Mouse (Mus musculus) cerebellum, postnatal 14 days (tissue): ENCODE measurements around the gene Il17rd.

Source experiments
- DNase-seq, 2 experiments: peaks; one replicate each; pipeline ENCODE4 v3.0.0; 2021; ENCODE audit warnings: mixed read lengths in 2 of 2

The Il17rd gene

DNA sequence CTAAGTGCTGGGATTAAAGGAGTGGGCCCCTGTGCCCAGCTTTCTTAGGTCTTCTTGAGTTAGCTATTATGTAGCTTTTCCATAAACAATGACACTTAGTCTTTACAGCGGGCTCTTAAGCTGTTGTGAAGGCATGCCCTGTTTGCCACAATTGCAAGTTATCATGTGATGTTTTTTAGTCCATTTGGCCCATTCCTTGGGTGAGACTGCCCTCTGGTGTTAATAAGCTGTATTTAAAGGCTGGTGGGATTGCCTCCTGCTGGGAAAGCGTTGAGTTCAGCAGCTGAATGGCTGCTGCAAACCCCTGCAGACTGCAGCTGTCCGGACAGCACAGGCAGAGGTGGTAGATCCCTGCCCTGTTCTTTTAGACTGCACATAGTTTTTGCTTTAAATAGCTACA lies 58.0 kb downstream of the Il17rd start:
- DNase-seq = peak; percentile 80 to 82

DNA sequence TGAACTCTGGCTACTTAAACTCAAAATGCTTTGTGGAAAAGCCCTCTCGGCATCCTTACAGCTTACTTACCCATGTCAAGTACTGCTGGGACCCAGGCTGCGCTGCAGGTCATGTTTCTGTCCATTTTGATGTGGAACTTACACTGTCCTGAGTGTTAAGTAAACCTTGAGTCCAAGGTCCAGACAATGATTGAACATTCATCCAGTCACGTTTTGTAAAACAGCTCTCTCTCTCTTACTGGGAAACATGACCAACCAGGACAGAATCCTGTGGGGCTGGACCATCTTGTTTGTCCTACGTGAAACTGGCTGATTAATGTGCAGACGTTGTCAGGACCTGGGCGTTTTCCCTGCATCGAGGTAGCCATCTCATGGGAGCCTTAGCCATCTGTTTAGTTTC lies 63.0 kb downstream of the Il17rd start:
- no peak for DNase-seq

DNA sequence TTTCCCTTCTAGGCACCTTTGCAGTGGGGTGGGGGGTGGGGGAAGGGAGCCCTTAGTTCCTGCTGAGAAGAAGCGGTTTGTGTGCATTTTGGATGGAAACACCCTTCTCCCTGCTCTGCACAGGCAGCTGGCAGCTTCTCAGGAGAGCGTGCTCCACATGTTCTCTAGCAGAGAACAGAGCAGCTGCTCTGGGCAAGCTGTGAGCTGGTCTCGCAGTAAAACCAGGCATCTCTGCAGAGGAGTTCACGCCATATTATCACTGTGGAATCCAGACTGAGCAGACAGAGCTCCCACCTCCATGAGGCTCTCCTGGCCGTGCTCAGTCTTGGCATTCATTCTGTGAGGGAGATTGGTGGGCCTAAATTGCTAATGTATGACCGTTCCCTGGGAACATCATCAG lies 64.0 kb downstream of the Il17rd start:
- DNase-seq = peak; percentile 31 to 41

DNA sequence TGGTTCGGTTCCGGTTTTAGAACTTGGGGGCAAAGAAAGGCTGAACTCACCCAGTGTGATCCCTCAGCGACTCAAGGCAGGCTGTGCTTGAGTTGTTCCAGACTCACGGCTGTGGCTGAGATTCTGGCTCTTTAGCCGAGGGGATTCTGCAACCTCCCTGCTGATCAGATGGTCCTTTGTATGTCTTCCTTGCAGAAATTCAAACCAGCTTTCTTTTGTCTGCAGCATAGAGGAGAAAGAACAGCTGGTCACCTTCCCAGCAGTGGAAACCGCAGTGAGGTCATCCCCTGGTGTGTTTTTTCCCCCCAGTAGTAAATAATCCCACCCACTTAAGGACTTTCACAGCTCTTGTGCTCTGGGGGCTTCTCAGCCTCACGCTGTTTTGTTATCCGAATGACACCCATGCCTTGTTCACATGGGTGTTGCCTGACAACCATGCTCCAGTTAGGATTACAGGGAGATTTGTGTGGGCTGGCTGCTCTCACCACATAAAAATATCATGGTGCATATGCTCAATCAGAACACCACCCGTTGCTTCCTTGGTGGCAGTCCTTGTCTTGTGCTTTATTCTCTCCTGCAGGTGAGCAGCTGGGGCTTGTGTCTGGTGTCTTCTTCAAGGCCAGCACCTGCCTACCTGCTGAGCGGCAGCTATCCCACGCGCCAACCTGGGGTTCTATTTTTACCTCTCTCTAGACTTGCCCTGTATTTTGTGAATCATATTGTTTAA lies 67.2 kb downstream of the Il17rd start:
- no peak for DNase-seq

DNA sequence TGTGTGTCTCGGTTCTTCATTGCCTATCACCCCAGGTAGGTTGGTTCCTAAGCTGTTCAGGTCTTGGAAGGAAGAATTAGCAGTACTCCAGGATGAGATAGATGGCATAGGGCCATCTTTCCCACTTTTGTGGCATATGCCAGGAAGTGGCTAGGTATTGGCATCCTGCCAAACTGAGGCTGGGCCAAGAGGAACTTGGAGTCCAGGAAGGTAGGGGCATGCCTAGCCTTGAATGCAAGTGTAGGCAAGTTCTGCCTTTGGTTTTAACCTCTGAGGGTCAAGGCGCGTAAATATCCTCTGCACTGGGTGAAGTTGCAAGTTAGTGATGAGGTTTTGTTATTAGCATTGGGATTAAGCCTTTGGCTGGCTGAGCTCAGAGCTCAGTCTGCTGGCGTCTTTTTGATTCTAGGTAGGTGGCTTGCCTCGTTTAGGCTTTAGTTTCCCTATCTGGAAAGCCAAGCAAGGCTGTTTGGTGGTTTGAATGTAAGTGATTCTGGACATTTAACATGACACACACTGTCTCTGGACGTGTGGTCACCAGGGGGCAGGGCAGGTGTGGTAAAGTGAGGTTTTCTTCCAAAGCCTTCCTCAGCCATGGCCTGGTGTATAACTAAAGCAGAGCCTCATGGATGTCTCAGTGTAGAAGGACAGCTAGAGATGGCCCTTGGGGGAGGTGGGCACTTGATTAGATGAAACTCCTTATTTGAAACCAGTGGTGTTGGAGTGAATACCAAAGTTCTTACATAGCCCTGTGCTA lies 70.2 kb downstream of the Il17rd start:
- peak; percentile 82 to 89 for DNase-seq

DNA sequence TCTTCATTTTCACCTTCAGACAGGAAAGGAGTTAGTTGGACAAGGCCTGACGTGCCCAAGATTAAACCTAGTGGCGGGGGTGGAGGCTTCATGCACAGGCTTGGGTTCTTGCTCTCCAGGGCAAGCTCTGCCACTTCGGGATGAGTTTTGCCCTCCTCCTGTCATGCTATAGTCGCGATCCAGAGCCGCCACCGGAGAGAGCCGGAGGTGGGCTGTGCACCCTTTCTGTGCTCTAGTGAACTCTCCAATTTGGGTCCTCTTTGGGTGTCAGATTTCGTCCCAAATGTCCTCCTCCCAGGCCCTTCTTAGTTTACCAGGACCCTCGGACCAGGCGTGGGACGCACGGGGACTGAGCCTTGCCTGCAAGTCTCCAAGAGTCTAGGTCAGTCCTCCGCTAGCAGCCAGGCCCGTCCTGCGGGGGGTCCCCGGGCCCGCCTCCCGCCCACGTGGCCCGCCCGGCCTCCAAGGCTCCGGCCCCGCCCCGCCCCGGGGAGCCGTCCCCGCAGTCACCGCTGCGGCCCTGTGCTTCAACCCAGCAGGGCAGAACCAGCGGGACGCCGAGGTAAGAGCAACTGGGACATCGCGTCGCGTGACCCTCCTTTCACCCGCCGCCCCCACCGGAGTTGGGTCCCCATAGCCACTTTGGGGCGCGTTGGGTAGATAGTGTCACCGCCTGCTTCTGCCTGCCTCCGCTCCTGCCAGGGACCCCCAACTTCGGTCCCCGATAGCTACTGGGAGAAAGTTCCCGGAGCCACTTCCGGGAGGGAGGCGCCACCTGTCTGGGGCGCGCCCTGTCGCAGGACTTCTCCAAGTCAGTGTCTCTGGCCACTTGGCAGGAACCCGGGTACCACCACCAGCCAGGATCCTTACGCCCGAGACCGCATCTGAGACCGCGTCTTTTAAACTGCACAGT lies 75.9 kb downstream of the Il17rd start, which contains the start of gene Arhgef3:
Gene Arhgef3 (plus strand): TSS at position 538 of the 913 bp plus-strand sequence.
- DNase-seq = peak; percentile 39 to 47

DNA sequence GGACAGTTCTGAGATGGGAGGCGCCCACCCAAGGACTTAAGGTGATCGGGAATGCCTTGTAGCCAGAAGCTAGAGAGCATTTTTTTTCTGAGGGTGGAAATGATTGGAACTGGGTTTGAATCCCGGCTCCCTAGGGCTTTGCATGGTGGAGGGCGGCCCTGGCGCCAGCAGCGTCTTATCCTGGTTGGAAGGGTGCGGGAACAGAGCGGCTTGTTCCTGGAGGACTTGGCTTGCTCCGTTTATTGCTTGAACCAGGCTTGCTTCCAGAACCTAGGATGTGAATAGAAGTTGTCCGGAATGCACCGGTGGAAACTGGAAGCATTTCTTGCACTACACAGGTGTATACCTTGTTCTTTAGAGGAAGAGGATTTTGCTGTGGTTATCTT lies 76.5 kb downstream of the Il17rd start:
- DNase-seq = no peak

DNA sequence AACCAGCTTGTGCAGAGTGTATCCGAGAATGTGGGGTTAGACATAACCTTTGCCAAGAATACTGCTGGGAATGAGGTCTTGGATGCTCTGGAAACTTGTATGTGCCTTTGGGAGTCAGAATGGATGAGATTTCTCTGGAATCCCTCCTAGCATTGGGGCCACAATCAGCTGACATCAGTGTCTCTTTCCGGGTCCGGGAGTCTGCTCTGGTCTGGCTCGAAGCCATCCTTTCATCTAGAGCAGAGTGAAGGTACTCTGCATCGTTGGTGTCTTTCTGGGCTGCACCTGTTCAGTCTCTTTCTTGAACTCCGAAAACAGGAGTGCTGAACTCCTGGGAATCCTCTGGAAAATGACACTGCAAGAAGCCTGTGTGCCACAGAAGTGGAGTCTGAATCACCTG lies 77.2 kb downstream of the Il17rd start:
- DNase-seq = no peak

DNA sequence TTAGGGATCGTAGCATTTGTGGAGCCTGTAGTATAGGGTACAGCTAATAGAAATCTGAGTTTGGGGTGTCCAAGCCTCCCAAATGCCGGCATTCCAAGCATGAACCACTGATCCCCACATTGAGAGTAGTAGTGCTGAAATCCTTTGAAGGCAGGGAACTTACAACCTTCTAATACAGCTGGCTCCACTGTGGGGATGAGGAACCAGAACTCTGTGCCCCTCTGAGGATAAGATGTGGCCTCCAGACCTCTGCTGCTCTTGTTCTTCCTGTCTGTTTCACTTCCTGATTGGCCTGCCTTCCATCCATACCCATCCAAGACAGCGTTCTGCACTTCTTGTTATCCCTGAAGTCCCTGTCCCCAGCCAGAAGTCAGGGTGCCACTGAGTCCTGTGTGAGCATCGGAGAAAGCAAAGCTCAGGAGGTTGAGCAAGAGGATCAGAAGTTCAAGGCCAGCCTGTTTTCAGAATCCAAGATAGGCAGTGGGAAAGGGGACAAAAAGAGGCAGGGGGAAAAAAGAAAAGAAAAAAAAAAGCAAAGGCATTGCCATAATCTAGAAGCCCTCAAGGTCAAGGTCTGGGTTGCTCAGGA lies 77.9 kb downstream of the Il17rd start:
- no peak for DNase-seq

DNA sequence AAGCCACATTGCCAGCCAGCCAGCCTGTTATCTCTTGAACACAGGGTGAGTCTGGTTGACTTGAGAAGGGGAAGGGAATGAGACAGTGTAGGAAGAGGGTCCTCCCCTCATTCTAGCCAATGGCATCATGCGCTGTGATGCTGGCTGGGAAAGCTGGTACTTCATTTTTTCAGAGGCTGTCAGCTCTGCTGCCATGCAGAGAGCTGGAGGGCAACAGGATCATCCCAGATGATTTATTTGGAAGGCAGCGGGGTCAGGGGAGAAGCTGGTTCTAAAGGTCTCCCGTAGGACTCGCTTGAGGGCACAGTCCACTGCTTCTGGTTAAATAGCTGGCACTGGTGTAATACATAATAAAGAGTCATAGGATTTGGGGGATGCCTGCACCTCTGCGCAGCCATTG lies 79.8 kb downstream of the Il17rd start:
- DNase-seq = no peak

DNA sequence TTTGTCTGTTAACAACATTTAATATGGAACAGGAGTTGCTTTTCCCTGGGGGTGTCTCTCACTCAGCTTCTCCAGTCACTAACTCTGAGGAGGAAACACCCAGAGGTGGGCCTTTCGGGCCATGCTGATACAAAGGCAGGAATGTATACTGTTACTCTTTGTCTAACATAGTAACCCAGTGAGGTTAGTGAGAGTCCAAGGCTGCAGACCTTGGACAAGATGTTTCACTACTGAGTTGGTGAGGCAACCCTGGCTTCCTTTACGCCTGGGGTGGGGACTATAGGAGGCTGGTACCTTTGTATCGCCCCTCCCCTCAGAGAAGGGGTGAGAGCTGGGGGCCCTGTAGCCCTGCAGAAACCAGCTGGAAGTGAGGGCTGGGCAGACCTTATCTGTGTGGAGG lies 83.9 kb downstream of the Il17rd start:
- no peak for DNase-seq

DNA sequence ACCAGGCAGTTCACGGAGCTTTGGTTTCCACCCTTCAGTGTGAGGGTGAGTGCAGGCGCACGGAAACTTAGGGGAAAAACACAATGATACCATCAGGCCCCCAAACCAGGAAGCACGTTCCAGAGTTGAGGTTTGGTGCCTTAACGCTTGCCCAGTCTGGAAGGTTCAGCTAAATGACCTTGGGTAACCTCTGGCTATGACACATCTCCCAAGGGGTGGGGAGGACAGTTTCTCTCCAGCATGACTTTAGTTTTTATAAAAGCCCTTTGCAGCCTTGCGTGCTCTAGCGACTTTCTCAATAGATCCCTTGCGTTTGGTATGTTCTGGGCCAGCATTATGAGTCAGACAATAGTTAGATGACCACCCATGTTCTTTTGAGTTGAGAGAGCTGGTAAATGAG lies 84.8 kb downstream of the Il17rd start:
- DNase-seq = no peak

DNA sequence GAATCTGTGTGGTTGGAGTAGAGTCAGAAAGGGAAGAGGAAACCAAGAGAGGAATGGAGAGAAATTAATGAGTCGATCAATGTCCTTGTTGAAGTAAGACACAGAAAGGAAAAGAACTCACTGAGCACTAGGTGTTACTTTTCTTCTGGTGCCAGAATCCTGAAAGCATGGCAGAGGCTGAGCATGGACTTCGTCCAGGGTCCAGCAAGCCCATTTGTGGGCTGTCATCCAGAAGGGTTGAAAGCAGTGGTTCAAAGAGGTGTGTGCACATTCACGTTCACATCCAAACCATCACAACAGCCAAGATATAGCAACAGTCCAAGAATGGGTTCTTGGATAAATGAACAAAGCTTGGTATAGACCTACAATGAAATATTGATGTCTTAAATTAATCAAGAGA lies 91.3 kb downstream of the Il17rd start:
- no peak for DNase-seq

DNA sequence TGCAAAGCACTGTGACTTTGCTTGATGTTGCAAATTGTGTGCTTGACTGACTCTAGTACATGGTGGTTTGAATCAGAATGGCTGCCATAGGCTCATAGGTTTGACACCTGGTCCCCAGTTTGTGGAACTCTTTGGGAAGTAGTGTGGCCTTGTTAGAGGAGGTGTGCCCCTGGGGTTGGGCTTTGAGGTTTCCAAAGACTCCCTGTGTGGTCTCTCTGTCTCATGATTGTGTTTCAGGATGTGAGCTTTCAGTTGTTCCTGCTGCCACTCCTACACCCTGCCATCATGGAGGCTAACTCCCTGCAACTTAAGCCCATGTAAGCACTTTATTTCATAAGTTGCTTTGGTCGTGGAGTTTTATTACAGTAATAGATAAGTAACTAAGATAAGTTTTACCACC lies 91.9 kb downstream of the Il17rd start:
- DNase-seq = no peak

DNA sequence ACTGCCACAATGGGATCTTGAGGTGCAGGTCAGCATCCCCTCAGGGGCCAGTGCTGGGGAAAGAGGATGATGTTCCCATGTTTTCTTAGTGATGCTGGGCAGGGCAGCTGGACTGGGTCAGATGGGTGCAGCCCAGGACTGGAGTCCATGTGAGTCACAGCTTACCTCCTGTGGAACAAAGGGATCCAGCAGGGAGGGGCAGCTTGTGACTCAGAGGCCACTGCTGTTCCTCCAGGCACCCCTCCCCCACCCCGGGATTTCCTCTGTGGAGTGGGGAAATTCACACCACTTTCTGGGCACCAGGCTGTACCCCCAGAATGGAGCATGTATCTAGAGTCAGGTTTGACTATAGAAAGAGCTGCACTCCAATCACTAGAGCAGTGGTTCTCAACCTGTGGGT lies 92.8 kb downstream of the Il17rd start:
- DNase-seq = no peak

DNA sequence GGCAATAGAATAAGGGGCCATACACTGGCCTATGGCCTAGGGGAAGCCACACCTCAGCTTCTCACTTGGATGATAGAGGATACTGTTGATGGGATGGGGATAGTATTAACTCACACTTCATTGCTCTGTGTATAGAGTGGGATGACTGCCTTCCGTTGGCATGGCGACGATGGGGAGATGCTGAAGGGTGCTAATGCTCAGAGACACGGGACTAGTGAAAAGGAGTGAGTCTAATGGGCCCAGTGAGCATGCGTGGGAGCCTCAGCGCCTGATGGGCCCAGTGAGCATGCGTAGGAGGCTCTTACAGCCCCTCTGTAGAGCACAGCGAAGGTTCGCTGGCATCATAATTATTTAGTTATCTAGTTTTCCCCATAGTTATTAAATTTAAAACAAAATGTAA lies 100.2 kb downstream of the Il17rd start:
- no peak for DNase-seq

DNA sequence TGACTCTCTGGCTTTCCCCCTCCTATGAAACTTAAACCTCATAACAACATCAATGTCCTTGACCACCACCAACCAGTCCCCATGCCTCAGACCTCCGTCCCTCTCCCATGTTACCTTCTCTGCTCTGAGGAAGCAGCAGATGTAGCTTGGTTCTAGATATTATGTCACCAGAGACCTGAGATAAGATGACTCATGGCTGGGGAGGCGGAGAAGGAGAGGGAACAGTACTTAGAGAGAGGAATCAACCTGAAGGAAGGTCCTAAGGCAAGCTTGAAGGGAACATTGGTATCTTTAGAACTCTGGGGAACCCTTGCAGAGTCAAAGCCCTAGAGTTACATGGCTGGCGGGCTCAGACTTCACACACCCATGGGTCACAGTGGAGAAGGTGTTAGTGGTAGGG lies 101.2 kb downstream of the Il17rd start:
- DNase-seq = no peak

DNA sequence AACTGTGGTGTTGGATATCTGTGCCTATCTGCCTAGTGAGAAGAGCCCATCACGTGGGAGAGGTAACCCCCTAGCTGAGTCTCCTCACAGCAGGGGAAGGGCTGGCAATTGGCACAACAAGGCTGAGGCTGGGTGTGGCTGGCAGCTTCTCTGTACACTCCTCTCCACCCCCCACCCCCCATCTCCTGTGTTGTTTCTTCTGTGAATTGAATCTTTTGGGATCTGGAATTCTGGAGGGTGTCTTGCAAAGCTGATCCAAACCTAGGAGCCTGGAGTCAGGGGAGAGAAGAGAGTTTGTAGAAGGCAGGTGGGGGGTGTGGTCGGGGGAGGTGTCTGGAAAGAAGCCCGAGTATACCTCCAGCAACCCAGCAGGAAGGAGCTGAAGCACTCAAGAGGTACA lies 102.7 kb downstream of the Il17rd start:
- no peak for DNase-seq

DNA sequence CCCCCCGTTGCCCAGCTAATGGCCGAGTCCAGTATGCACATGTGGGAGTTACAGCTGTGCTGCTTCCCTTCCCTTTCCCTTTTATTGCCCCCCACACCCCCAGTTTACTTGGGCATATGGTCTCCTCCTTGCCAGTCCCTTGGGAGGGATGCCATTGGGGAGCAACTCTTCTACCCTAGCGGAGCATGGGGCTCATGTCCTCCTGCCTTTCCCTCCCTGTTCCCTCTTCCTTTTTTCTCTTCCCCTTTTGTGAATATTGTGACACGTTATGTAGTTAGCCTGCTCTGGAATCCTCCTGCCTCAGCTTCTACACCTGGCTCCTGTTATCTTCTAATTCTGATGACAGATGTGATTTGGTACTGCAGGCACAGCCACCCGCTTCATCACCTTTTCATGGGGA lies 103.9 kb downstream of the Il17rd start:
- DNase-seq = no peak

DNA sequence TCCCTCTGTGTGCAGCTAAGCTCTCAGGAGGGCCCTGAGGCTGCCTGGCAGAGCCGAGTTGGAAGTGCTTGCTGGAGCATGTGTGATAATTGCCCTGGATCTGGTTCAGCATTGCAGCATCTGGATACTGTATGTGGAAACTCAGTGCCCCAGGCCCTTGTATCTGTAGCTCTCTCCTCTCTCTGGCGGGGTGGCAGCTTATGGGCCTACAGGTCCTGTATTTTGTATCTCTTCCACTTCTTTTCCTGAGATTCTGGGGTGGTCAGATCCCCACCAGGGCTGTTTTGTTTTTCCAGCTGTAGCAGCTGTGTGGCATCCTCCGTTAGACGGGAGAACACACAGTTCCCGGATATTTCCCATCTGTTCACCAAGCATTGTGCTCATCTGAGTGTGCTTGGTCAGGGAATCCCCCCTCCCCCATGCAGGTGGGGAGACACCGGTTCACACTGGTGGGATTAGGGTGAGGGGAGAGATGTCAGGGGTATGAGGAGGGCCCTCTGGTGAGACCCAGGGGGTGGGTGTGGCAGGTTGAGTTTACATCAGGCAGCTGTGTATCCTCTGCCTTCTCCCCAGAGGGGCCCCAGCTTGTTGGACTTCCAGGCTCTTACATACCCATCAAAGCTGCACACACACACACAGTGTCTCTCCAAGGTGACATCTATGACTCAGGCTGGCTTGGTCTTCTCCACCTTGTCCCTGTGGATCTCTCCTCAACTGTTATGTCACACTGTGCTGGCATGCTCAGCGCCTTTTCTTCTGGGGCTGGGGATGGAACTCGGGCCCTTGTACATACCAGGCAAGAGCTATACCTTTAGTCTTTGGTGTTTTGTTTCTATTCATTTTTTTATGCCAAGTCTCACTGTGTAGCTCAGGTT lies 106.7 kb downstream of the Il17rd start:
- DNase-seq = no peak

DNA sequence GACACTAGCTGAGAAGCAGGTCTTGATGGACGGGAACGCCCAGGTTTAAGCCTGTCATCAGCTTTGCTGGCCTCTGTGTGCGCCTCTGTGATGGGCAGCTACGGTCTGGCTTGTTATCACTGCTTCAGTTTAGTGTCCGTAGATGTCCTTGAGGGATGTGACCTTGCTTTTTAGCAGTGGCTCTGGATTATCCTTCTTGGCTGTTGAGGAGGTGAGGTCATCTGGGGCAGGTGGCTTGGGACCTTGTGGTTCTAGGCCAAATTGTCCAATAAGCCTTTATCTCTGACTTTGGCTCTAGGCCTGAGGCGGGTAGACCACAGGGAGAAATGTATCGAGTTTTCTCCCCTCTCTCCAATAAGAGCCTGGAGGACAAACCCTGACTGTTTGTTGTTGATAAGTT lies 109.0 kb downstream of the Il17rd start:
- DNase-seq = no peak

DNA sequence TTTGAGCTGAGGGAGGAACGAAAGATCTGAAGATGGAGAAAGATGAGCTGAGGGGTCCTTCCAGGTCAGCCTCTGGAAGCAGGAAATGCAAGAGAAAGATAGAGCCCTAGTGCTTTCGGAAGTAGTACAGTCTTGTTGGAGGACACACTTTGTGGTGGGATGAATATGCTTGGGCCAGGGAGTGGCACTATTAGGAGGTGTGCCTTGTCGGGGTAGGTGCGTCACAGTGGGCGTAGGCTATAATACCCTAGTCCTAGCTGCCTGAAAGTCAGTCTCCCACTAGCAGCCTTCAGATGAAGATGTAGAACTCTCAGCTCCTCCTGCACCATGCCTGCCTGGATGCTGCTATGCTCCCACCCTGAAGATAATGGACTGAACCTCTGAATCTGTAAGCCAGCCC lies 110.7 kb downstream of the Il17rd start:
- DNase-seq = no peak
